Mouse (Mus musculus) brain, embryonic 14.5 days (tissue): ENCODE measurements around the gene Vmn2r89. TPM values are rescaled to one million over a fixed set of nuclear protein-coding genes. Genes with fewer than 3 reads are reported as not detected.
"Not testable (repeated sequence)": the region's sequence is repeated elsewhere in the genome, so short reads cannot be mapped to it uniquely, and the experiment has no call there.

Experiments
- DNase-seq: peaks from one replicate; pipeline ENCODE4 v3.0.0-alpha.2; 2011; ENCODE audit warnings: low read depth
- CTCF ChIP-seq: fragments of 200-500 bp; IDR thresholded peaks from 2 replicates; pipeline ENCODE4 v1.5.1; 2012; ENCODE audit warnings: inconsistent platforms, mild to moderate bottlenecking, moderate library complexity, borderline replicate concordance; ENCODE audit not compliant: insufficient read depth, insufficient read length; ENCODE audit errors: extremely low read depth
- POLR2A ChIP-seq: fragments of 200-500 bp; IDR thresholded peaks from 2 replicates; pipeline ENCODE4 v1.6.1; 2012; ENCODE audit warnings: mild to moderate bottlenecking, inconsistent platforms, borderline replicate concordance; ENCODE audit not compliant: poor library complexity, insufficient read depth, insufficient read length, severe bottlenecking; ENCODE audit errors: extremely low read depth
- polyA plus RNA-seq: library from polyadenylated mRNA; depleted of rRNA; stranded (reverse); fragments of >200 nt; gene quantifications from 2 replicates; pipeline ENCODE4 v1.2.3, GENCODE M21; 2012; rRNA removed

Vmn2r89 gene
- not detected in 2 replicates for polyA plus RNA-seq

- not testable (repeated sequence) for DNase-seq
Measured at GRCm38 (mm10) chr14:51451557-51451956, at the start of gene Vmn2r89. Gene Vmn2r89, plus strand, starts transcription at chr14:51451857.

DNA sequence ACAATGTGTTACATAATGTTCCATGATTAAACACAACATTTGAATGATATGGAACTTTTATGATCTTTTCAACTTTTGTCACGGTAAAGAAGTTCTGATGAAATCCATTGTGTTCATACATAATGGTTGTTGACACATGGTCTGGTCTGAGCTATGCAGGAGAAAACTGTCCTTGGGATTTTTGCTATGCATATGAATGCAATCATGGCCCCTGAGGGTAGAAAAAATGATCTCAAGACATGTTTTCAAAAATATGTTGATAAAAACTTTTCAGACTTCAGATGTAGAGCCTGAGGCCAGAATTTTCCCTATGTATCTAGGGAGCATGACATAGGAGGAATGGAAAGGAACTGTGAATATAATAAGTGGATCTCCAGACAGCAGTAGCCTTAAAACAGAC lies 41.1 kb upstream of the Vmn2r89 start, which contains the start of gene Vmn2r88:
TSS of gene Vmn2r88 (plus strand) at position 301 of the 400 bp plus-strand sequence.
- no peak for TF ChIP-seq POLR2A
- no peak for DNase-seq

DNA sequence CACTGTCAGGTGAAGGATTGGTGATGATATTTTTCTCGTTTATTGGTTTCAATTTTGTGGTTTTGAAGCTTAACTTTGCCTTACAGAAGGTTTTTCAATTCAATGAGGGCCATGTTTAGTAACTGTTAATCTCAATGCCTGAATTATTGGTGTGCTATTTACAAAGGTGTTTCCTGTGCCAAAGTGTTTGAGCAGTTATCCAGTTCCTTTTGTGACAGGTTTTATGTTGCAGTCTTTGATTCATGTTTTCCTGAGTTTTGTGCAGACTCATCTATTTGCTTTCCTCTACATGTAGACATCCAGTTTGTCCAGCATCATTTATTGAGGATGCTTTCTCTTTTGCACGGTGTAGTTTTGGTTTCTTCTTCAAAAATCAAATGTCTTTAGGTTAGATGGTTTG lies 27.8 kb upstream of the Vmn2r89 start:
- DNase-seq, result no peak
- TF ChIP-seq CTCF, result no peak

DNA sequence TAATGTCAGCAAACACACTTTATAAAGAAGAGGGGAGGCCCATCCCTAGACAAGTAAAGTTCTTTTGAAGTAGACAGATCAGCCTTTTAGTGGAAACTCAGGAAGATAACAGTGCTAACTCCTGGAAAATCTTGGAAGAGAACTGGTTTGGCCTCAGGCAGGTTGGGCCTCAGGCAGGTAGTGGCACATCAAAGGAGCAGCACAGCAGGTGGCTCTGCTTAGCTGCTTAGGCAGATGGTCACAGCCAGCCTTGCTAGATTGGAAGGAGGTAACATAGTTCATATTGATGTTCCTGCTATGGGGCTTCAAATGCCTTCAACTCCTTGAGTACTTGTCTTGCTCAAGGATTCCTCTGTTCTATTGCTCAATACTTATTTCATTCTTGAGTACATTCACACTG lies 21.5 kb upstream of the Vmn2r89 start:
- not testable (repeated sequence) for DNase-seq

DNA sequence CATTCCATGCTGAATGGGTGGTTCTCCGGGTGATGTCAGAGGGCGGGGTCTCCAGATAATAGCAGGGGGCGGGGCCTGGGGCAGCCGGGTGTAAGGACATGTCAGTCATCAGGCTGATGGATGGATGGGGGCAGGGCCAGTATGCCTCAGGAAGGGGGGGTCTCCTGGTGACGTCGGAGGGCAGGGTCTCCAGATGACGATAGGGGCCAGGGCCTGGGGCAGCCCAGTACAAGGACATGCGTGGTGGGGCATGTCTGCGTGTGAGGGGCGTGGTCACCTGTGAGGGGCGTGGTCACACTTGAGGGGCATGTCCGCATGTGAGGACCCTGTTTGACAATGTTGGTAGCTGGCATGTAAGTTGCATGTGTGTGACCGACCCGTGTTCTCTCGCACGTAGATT lies 17.1 kb upstream of the Vmn2r89 start:
- no peak for TF ChIP-seq POLR2A
- TF ChIP-seq CTCF, result no peak
- no peak for DNase-seq

- TF ChIP-seq CTCF (no peak), POLR2A (no peak)
Measured at GRCm38 (mm10) chr14:51435020-51435419, 16.6 kb upstream of the Vmn2r89 start.

GRCm38 (mm10) chr14:51438955-51439354 lies 12.7 kb upstream of the Vmn2r89 start:
- TF ChIP-seq POLR2A, result no peak
- no peak for DNase-seq

More at GRCm38 (mm10) chr14:51435020-51435419, 16.6 kb upstream of the Vmn2r89 start:
- no peak for DNase-seq

- not testable (repeated sequence) for DNase-seq
Measured at GRCm38 (mm10) chr14:51480278-51480677, 28.6 kb downstream of the Vmn2r89 start.

- not testable (repeated sequence) for DNase-seq
Measured at GRCm38 (mm10) chr14:51481332-51482015, 29.8 kb downstream of the Vmn2r89 start.

- TF ChIP-seq POLR2A (no peak), CTCF (no peak)
- DNase-seq, result no peak
Measured at GRCm38 (mm10) chr14:51482051-51482715, 30.5 kb downstream of the Vmn2r89 start.

DNA sequence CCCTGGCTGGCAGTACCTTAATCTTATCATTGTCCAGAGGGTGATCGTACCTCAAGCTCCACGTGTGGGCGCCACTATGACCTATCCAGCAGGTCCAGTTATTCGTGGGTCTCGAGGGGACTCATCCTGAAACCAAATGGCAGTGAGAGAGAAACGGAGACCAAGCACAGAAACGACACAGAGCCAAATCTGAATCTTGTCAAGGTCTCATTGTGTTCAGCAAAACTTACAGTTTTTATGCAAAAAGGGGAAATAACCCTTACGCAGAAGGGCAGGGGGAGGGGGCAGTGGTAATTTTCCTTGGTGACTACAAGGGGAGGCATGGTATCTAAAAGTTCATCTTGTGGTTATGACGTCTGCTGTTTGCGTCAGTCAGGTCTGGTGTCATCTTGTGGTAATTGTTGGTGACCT lies 31.3 kb downstream of the Vmn2r89 start:
- DNase-seq, result not testable (repeated sequence)

DNA sequence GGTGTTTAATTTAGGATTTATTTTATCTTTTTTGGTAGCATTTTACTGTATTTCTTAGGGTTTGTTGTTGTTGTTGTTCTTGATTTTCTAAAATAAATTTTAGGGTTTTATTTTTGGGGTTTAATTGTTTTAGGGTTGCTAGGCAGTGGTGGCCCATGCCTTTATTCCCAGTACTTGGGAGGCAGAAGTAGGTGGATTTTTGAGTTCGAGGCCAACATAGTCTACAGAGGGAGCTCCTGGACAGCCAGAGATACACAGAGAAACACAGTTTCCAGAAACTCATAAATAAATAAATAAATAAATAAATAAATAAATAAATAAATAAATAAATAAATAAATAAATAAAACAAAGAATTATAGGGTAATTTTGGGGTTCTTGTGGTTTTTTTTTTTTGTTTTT lies 32.0 kb downstream of the Vmn2r89 start:
- TF ChIP-seq POLR2A (no peak), CTCF (no peak)

GRCm38 (mm10) chr14:51486111-51486510 lies 34.5 kb downstream of the Vmn2r89 start:
- TF ChIP-seq POLR2A (no peak), CTCF (no peak)
- DNase-seq, result no peak

More for the DNA sequence above, 32.0 kb downstream of the Vmn2r89 start:
- DNase-seq, result no peak
